Mouse (Mus musculus) erythroblast, adult 5-6 weeks (primary cell): ENCODE results near the gene Ski. TPM values are rescaled to one million over a fixed set of nuclear protein-coding genes. Genes with fewer than 3 reads are reported as not detected.
A peak's percentile ranks its signal among the peaks of the same experiment; 100 is the strongest.
"Not testable (repeated sequence)": the region's sequence is repeated elsewhere in the genome, so short reads cannot be mapped to it uniquely, and the experiment has no call there.

Source experiments
- ATAC-seq: replicated peaks from 2 replicates; pipeline ENCODE4 v1.8.0; 2016; ENCODE audit warnings: moderate number of reproducible peaks, mild to moderate bottlenecking, moderate TSS enrichment, inconsistent platforms; ENCODE audit not compliant: poor library complexity, low FRiP score, severe bottlenecking
- total RNA-seq, 2 experiments: library from RNA; stranded (forward) in 1 of 2; stranded (reverse) in 1 of 2; fragments of 150-400 nt in 1 of 2; fragments of 200-764, 138-1000 nt in 1 of 2; gene quantifications; 2 replicates each; pipeline versions ENCODE4 v1.2.3 to v1.2.4; 2015 to 2017; ENCODE audit warnings: low replicate concordance in 2 of 2

Ski gene
- total RNA-seq (2015; ENCODE audit: low replicate concordance) (8.8 and 10.8 TPM in 2 replicates), total RNA-seq (2017; ENCODE audit: low replicate concordance) (2.8 and 3.4 TPM in 2 replicates)

GRCm38 (mm10) chr4:155222552-155222840 is at the start of gene Ski:
Gene Ski, minus strand, starts transcription at chr4:155222592.
- no peak for ATAC-seq

- 0 out of 2 replicates have a peak, but pooled peaks have one; percentile 35 for ATAC-seq
These were observed 46.0 kb upstream of the Ski start for GRCm38 (mm10) chr4:155268382-155268781.

- ATAC-seq, result no peak
These were observed 45.3 kb upstream of the Ski start for GRCm38 (mm10) chr4:155267639-155268175.

- ATAC-seq, result no peak
These were observed 44.7 kb upstream of the Ski start for GRCm38 (mm10) chr4:155267047-155267543.

- ATAC-seq, result no peak
These were observed 42.3 kb upstream of the Ski start for GRCm38 (mm10) chr4:155264521-155265321.

- no peak for ATAC-seq
These were observed 29.9 kb upstream of the Ski start for GRCm38 (mm10) chr4:155252253-155252652.

GRCm38 (mm10) chr4:155251147-155251546 is 28.8 kb upstream of the Ski start:
- ATAC-seq, result no peak

GRCm38 (mm10) chr4:155250361-155251117 is 28.1 kb upstream of the Ski start:
- no peak for ATAC-seq

GRCm38 (mm10) chr4:155249648-155250351 is 27.4 kb upstream of the Ski start, which contains the start of gene Faap20:
Gene Faap20, plus strand, starts transcription at chr4:155249802.
- ATAC-seq, result peak; percentile 51; the same call in 1 of the 2 replicates

GRCm38 (mm10) chr4:155249257-155249647 is 26.9 kb upstream of the Ski start:
- peak; percentile 77 for ATAC-seq

- not testable (repeated sequence) for ATAC-seq
These were observed 25.7 kb upstream of the Ski start for GRCm38 (mm10) chr4:155248054-155248453.

- ATAC-seq, result no peak
These were observed 24.3 kb upstream of the Ski start for GRCm38 (mm10) chr4:155246691-155247105.

- no peak for ATAC-seq
These were observed 23.5 kb upstream of the Ski start for GRCm38 (mm10) chr4:155245770-155246492.

GRCm38 (mm10) chr4:155243233-155243632 is 20.8 kb upstream of the Ski start:
- no peak for ATAC-seq

- ATAC-seq, result no peak
These were observed 19.9 kb upstream of the Ski start for GRCm38 (mm10) chr4:155242292-155242691.

- ATAC-seq, result no peak
These were observed 19.4 kb upstream of the Ski start for GRCm38 (mm10) chr4:155241789-155242188.

- ATAC-seq, result no peak
These were observed 17.1 kb upstream of the Ski start for GRCm38 (mm10) chr4:155239494-155239893.

- ATAC-seq, result no peak
These were observed 15.9 kb upstream of the Ski start for GRCm38 (mm10) chr4:155238276-155238675.

- ATAC-seq, result no peak
These were observed 14.5 kb upstream of the Ski start for GRCm38 (mm10) chr4:155236737-155237385.
